Mouse (Mus musculus) frontal cortex, postnatal 25 days (tissue): ENCODE measurements at regions not wholly inside any gene's neighbourhood (a gene's known extent, or its start where the extent isn't known, plus 50 kb on each side); places are given as distances from the start of the nearest gene placed in this dataset.

Source experiments
- DNase-seq, 2 experiments: peaks; one replicate each; pipeline ENCODE4 v3.0.0; 2022; ENCODE audit warnings: low spot score in 2 of 2

GRCm38 (mm10) chr2:137244370-137244769 lies 127.9 kb upstream of the Jag1 start:
- no peak for DNase-seq

DNA sequence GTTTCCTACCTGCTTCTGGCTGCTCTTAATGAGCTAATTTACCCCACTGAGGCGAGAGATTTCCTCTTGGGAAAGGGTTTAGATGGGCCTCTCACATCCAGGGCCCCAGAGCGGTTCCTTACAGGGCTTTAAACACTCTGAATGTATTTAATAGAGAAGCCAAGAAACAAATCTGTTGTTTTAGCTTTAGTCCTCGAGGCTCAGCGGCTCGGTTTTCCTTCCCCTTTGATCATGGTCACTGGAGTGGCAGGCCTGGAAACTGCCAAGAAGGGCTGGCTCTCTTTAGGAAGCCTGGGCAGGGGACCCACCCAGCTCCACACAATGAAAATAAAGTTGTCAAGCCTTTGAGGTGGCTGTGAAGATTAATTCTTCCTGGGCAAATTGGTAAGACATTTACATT lies 127.5 kb upstream of the Jag1 start:
- no peak for DNase-seq

GRCm38 (mm10) chr2:137236961-137237360 lies 120.5 kb upstream of the Jag1 start:
- DNase-seq = no peak

DNA sequence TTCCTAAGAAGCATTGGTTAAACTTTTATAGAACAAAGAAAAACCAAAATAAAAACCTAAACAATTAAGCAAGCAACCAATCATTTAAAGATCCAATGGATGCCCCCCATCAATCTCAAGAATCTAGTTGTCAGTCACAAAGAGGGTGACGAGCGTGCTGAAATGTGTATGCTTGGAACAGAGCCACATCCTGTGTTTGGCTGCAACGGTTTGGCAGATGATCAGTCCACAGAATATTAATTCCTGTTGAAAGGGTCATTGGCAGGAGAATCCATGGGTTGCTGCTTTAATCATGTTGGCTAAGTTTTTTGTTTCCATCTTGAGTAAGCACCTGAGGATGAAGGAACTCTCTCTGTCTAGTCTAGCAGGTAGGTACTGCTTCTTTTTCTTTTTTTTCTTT lies 117.5 kb upstream of the Jag1 start:
- DNase-seq = no peak

DNA sequence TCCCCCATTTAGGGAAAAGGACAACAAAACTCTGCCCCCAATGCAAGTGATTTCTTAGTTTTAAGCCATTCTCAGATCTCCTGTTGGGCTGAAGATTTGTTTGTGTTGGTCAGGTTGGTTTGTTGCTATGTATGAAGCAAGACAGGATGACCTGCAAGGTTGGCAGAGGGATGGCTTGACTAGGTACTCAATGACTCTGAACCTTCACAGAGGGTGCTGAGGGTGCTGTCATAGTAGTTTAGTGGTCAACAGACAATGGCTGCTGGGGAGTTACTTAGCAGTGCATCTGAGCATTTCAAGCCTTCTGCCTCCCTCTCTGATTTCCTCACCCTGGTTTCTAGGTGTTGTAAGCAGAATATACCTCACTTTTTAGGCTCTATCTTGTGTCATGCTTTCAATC lies 114.7 kb upstream of the Jag1 start:
- no peak for DNase-seq

- DNase-seq = no peak
Measured at GRCm38 (mm10) chr2:137229422-137230069, 113.1 kb upstream of the Jag1 start.

- DNase-seq = no peak
Measured at GRCm38 (mm10) chr2:137227495-137227894, 111.1 kb upstream of the Jag1 start.

DNA sequence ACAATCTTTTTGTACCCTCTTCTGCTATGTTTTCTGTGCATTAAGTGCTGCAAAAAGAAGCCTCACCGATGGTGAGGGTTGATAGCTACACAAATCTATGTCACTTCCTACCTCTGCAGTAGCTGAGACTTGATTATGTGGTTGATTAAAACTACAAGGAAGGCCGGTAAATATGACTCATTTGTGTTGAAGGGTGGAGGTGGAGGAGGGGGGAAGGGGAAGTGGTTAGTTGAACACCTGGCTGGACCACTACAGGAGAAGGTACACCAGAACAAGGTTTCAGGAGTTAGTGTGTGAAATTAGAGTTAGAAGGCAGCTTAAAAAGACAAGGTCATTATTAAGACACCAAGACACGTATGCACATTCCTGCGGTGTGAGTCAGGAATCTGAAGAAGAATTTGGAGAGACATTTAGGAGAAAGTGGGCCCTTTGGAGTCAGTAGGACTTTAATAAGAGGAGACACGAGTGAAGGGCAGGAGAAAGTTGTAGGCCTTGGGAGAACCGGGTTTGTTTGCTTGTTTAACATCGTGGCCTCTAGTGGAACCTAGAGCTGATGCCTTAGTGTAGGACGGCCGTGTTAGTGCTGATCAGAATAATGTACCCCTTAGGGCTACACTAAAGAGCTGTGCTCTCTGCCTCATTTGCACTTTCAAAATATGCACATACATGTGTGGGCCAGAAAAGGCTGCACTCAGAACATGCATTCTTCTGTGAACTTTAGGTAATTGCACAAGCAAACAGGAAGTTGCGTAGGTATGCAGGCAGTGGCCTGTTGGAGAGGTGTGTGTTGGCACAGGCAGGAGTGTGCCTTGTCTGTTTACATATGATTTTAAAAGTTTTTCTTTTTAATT lies 108.5 kb upstream of the Jag1 start:
- no peak for DNase-seq

GRCm38 (mm10) chr2:137215697-137216096 lies 99.3 kb upstream of the Jag1 start:
- no peak for DNase-seq

DNA sequence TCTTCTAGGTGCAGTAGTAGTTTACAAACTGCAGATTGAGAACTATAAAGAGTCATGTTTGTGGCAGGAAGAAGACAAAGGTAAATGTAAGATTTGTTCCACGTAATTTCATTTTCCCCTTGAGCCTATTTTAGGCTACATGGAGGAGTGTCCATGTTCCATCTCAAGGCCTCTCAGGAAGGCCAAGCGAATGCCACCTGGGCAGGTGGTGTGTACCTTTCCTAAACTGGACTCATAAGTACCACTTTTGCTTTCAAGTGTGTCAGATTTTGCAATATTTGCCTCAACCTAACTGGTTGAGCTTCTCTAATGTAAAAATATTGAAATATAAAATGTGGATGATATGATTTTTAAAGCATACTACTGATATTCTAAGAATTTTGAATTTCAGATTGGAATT lies 91.4 kb upstream of the Jag1 start:
- DNase-seq = no peak

GRCm38 (mm10) chr2:137204274-137204850 lies 87.9 kb upstream of the Jag1 start:
- DNase-seq = no peak

GRCm38 (mm10) chr2:137200101-137200500 lies 83.7 kb upstream of the Jag1 start:
- DNase-seq = no peak

DNA sequence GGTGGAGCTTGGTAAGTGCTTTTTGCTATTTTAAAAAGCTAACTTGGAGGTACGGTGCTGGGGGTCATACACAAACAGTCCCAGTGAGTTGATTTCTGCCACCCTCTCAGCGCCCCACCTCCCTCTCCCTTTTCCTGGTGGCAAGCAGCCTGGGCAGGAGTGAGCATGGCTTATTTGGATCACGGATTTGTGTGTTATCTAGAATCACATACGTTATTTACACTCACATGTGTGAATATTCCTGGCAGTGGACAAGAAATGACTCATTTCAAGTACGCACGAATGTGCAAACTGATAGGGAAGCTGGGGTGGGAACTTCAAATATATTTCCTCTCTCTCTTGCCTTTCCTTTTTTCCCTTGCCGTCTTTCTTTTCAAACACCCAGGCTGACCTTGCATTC lies 75.7 kb upstream of the Jag1 start:
- no peak for DNase-seq

- DNase-seq = no peak
Measured at GRCm38 (mm10) chr2:137169176-137169575, 52.7 kb upstream of the Jag1 start.

- no peak for DNase-seq
Measured at GRCm38 (mm10) chr2:137168626-137169025, 52.2 kb upstream of the Jag1 start.
